Comparison of ENCODE assay signal across 8 mouse cellular contexts in the genomic region with DNA sequence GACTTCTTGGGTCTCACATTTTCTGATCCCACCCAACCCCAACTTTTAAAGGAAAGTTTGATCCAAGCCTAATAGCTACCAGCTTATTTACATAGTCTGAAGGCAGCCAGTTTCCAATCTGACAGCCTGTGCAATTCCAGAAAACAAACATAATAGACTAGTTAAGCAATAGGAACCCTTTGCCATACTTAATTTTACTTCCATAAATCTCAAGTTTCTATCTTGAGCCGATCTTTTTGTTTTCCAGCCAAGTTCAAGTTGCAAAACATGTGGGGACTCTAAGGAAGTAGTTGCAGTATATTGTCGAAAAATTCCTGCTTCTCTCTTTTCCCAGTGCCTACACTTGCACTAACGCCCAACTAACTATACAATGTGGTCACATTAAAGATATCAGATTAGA. TPM values are rescaled to one million over a fixed set of nuclear protein-coding genes. Genes with fewer than 3 reads are reported as not detected.
A peak's percentile ranks its signal among the peaks of the same experiment; 100 is the strongest.
DNase-seq lines count a peak whose midpoint lies in the region; ATAC-seq lines count a peak whose summit lies in the region.

No protein-coding gene starts in this region.

- ATAC-seq in cerebellum, adult (ENCODE audit: insufficient number of reproducible peaks, low FRiP score, low TSS enrichment), result no peak
- ATAC-seq in hindbrain, embryonic 16.5 days, result no peak
- ATAC-seq in megakaryocyte progenitor cell, adult 5-6 weeks (replicated peaks; ENCODE audit: poor library complexity), result 0 out of 2 replicates have a peak, but pooled peaks have one; percentile 1

- peaks cover 6% of the 10 kb centered on the region for H3K36me3 ChIP-seq in hindbrain, embryonic 16.5 days (ENCODE audit: control insufficient read depth, insufficient read depth, low read length)

- peak overlapping the region; percentile 96 for H3K27ac ChIP-seq in brown adipose tissue, adult 24 weeks (replicated peaks; ENCODE audit: low read depth, low read length)
- no peak overlapping the region for H3K27ac ChIP-seq in hindbrain, embryonic 16.5 days (ENCODE audit: low read depth, low read length)

- no peaks in the 10 kb centered on the region for H3K27me3 ChIP-seq in hindbrain, embryonic 16.5 days (replicated peaks; ENCODE audit: control insufficient read depth, insufficient read depth, low read length)

- no peak overlapping the region for H3K9ac ChIP-seq in hindbrain, embryonic 16.5 days (ENCODE audit: low read depth, low read length)

- peak overlapping the region; percentile 64 for H3K4me3 ChIP-seq in brown adipose tissue, adult 24 weeks (ENCODE audit: insufficient read depth, low read depth, low read length)
- H3K4me3 ChIP-seq in hindbrain, embryonic 16.5 days (ENCODE audit: low read length), result peak overlapping the region; percentile 69

- no peaks in the 10 kb centered on the region for H3K9me3 ChIP-seq in hindbrain, embryonic 16.5 days (ENCODE audit: control insufficient read depth, low read length)

- peak; percentile 5 for DNase-seq in cerebellum, adult 9-10 months
- DNase-seq in thymus, postnatal 0 days (ENCODE audit: low spot score), result no peak
- DNase-seq in cerebellum, adult 9-11 months, result no peak
- no peak for DNase-seq in gastrocnemius, postnatal 4 days (ENCODE audit: low spot score in 2 of 2)

- H3K4me1 ChIP-seq in brown adipose tissue, adult 24 weeks (ENCODE audit: control insufficient read depth, insufficient read depth, insufficient read length, low read length), result peaks cover 12% of the 10 kb centered on the region; the same call in 1 of the 2 replicates
- peaks cover 19% of the 10 kb centered on the region for H3K4me1 ChIP-seq in hindbrain, embryonic 16.5 days (ENCODE audit: control insufficient read depth, insufficient read depth, low read depth, low read length)

- peak overlapping the region; percentile 78 for H3K4me2 ChIP-seq in hindbrain, embryonic 16.5 days (ENCODE audit: low read length)

- WGBS in hindbrain, embryonic 16.5 days, result 51% methylated on average over 3 of the region's 3 CpGs

RNA-seq across cellular contexts. Expression of gene Idh1, which starts 8.8 kb away (rescaled TPM):
- 333 and 355 TPM in 2 replicates for polyA plus RNA-seq in brown adipose tissue, adult 24 weeks (2012; ENCODE audit: insufficient read depth, insufficient read length, missing spikeins)
- 484 and 497 TPM in 2 replicates for polyA plus RNA-seq in hindbrain, embryonic 16.5 days (2015; fragmentation: Nextera tagmentation; extraction: Ambion mirVana)
- total RNA-seq in megakaryocyte progenitor cell, adult 5-6 weeks (2015), result 89.6 and 104 TPM in 2 replicates
- 172 and 200 TPM in 2 replicates for total RNA-seq in megakaryocyte progenitor cell, adult 5-6 weeks (2017)
- 55.7 and 57.0 TPM in 2 replicates for polyA plus RNA-seq in thymus, postnatal 0 days (2015; fragmentation: Nextera tagmentation; extraction: Ambion mirVana)
- 10 to 100 TPM; 58.4 to 60.6 TPM for total RNA-seq in gastrocnemius, postnatal 4 days (2021)

RNA-seq across cellular contexts. Expression of gene Pikfyve, which starts 9.0 kb away (rescaled TPM):
- polyA plus RNA-seq in brown adipose tissue, adult 24 weeks (2012; ENCODE audit: insufficient read depth, insufficient read length, missing spikeins), result 9.1 and 9.5 TPM in 2 replicates
- polyA plus RNA-seq in hindbrain, embryonic 16.5 days (2015; fragmentation: Nextera tagmentation; extraction: Ambion mirVana), result 9.5 and 10.4 TPM in 2 replicates
- 21.6 and 28.0 TPM in 2 replicates for total RNA-seq in megakaryocyte progenitor cell, adult 5-6 weeks (2015)
- 24.4 and 30.2 TPM in 2 replicates for total RNA-seq in megakaryocyte progenitor cell, adult 5-6 weeks (2017)
- 9.1 and 12.9 TPM in 2 replicates for polyA plus RNA-seq in thymus, postnatal 0 days (2015; fragmentation: Nextera tagmentation; extraction: Ambion mirVana)
- 10 to 100 TPM; 16.4 to 18.6 TPM for total RNA-seq in gastrocnemius, postnatal 4 days (2021)

RNA-seq across cellular contexts. Expression of gene D630023F18Rik, which starts 54.4 kb away (rescaled TPM):
- polyA plus RNA-seq in brown adipose tissue, adult 24 weeks (2012; ENCODE audit: insufficient read depth, insufficient read length, missing spikeins), result not detected in 2 replicates
- polyA plus RNA-seq in hindbrain, embryonic 16.5 days (2015; fragmentation: Nextera tagmentation; extraction: Ambion mirVana), result 2.4 and 4.0 TPM in 2 replicates
- total RNA-seq in megakaryocyte progenitor cell, adult 5-6 weeks (2015), result 1.3 and 1.9 TPM in 2 replicates
- 0.12 and 0.51 TPM in 2 replicates for total RNA-seq in megakaryocyte progenitor cell, adult 5-6 weeks (2017)
- 2.3 TPM in 2 replicates for polyA plus RNA-seq in thymus, postnatal 0 days (2015; fragmentation: Nextera tagmentation; extraction: Ambion mirVana)
- total RNA-seq in gastrocnemius, postnatal 4 days (2021), result not detected

RNA-seq across cellular contexts. Expression of gene Gm28845, which starts 58.1 kb away (rescaled TPM):
- not detected in 2 replicates for polyA plus RNA-seq in brown adipose tissue, adult 24 weeks (2012; ENCODE audit: insufficient read depth, insufficient read length, missing spikeins)
- 0.27 and 0.99 TPM in 2 replicates for polyA plus RNA-seq in hindbrain, embryonic 16.5 days (2015; fragmentation: Nextera tagmentation; extraction: Ambion mirVana)
- not detected in 2 replicates for total RNA-seq in megakaryocyte progenitor cell, adult 5-6 weeks (2015)
- not detected in 2 replicates for total RNA-seq in megakaryocyte progenitor cell, adult 5-6 weeks (2017)
- polyA plus RNA-seq in thymus, postnatal 0 days (2015; fragmentation: Nextera tagmentation; extraction: Ambion mirVana), result not detected in 2 replicates
- not detected for total RNA-seq in gastrocnemius, postnatal 4 days (2021)
